ENCODE assay signal across 22 mouse cellular contexts in genomic region chr6:137795494-137795893, GRCm38 (mm10). TPM values are rescaled to one million over a fixed set of nuclear protein-coding genes. Genes with fewer than 3 reads are reported as not detected.
DNase-seq lines count a peak whose midpoint lies in the region; ATAC-seq lines count a peak whose summit lies in the region.
"Had no signal": no experiment of that assay in that cellular context is flagged by ENCODE, and none has a peak within 500 bp of the region (broad histone marks: within the 10 kb centered on the region; RNA-seq: fewer than 3 reads in every experiment).

No protein-coding gene starts in this region.

- peak; percentile 12 for DNase-seq in embryo, embryonic 10.5 days (ENCODE audit: low spot score)
- no peak for DNase-seq in embryo, embryonic 10 days (ENCODE audit: low spot score)
- no peak for DNase-seq in lung, postnatal 10 days
- no peak for DNase-seq in limb, embryonic 10.5 days (ENCODE audit: low spot score)
- peak; percentile 4 to 30 for DNase-seq in natural killer cell, adult 2 months (ENCODE audit: low spot score in 2 of 2)
- no peak for DNase-seq in thymus, postnatal 10 days (ENCODE audit: low spot score in 2 of 2)
- DNase-seq in thymus, adult 18-20 months, result no peak
- DNase-seq: adrenal gland, postnatal 10 days; cerebellum, adult 11 months; cerebellum, adult 8-10 months; cerebellum, postnatal 14 days; gastrocnemius, adult 2 months; gastrocnemius, postnatal 25 days; heart, adult 18-20 months; heart, postnatal 14 days had no signal

- no peak overlapping the region for H3K27ac ChIP-seq in lung, embryonic 16.5 days (ENCODE audit: low read length)
- H3K27ac ChIP-seq in limb, embryonic 10.5 days, result peak overlapping the region; percentile 64; the same call in 1 of the 2 replicates
- H3K27ac ChIP-seq: embryonic facial prominence, embryonic 13.5 days; forebrain, embryonic 13.5 days; gastrocnemius, adult 2 months; heart, embryonic 15.5 days; hindbrain, embryonic 10.5 days; hindbrain, embryonic 14.5 days; intestine, embryonic 15.5 days had no signal

- H3K4me3 ChIP-seq in lung, embryonic 16.5 days (ENCODE audit: low read length), result no peak overlapping the region
- no peak overlapping the region for H3K4me3 ChIP-seq in limb, embryonic 10.5 days
- H3K4me3 ChIP-seq: embryonic facial prominence, embryonic 13.5 days; forebrain, embryonic 13.5 days; gastrocnemius, adult 2 months; heart, embryonic 15.5 days; hindbrain, embryonic 10.5 days; intestine, embryonic 15.5 days had no signal

- no peaks in the 10 kb centered on the region for H3K4me1 ChIP-seq in lung, embryonic 16.5 days (replicated peaks; ENCODE audit: control insufficient read depth, insufficient read depth, low read length)
- peaks cover 39% of the 10 kb centered on the region for H3K4me1 ChIP-seq in limb, embryonic 10.5 days
- H3K4me1 ChIP-seq: embryonic facial prominence, embryonic 13.5 days; intestine, embryonic 15.5 days had no signal

- H3K9me3 ChIP-seq in lung, embryonic 16.5 days (ENCODE audit: control insufficient read depth, low read length), result peaks cover 6% of the 10 kb centered on the region; the same call in 1 of the 2 replicates
- peaks cover 4% of the 10 kb centered on the region; the same call in 1 of the 2 replicates for H3K9me3 ChIP-seq in limb, embryonic 10.5 days (replicated peaks)
- H3K9me3 ChIP-seq: intestine, embryonic 15.5 days had no signal

- no peak for ATAC-seq in lung, embryonic 16.5 days (ENCODE audit: low read depth)
- ATAC-seq: forebrain, embryonic 13.5 days; intestine, embryonic 15.5 days had no signal

- H3K36me3 ChIP-seq in lung, embryonic 16.5 days (ENCODE audit: control insufficient read depth, insufficient read depth, low read length), result peaks cover 9% of the 10 kb centered on the region
- peaks cover 33% of the 10 kb centered on the region for H3K36me3 ChIP-seq in limb, embryonic 10.5 days

- H3K4me2 ChIP-seq in lung, embryonic 16.5 days (ENCODE audit: low read depth, low read length), result no peak overlapping the region
- H3K4me2 ChIP-seq: embryonic facial prominence, embryonic 13.5 days; forebrain, embryonic 13.5 days; heart, embryonic 15.5 days; hindbrain, embryonic 14.5 days; intestine, embryonic 15.5 days had no signal

- 0 out of 2 replicates have a peak overlapping the region, but pooled peaks have one; percentile 11 for H3K9ac ChIP-seq in lung, embryonic 16.5 days (ENCODE audit: low read length)
- H3K9ac ChIP-seq: embryonic facial prominence, embryonic 13.5 days; forebrain, embryonic 13.5 days; heart, embryonic 15.5 days; hindbrain, embryonic 14.5 days; intestine, embryonic 15.5 days had no signal

- no peaks in the 10 kb centered on the region for H3K27me3 ChIP-seq in lung, embryonic 16.5 days (ENCODE audit: control insufficient read depth, insufficient read depth, low read depth, low read length)
- H3K27me3 ChIP-seq in limb, embryonic 10.5 days (ENCODE audit: low read depth, poor library complexity, severe bottlenecking), result no peaks in the 10 kb centered on the region
- H3K27me3 ChIP-seq: embryonic facial prominence, embryonic 13.5 days; forebrain, embryonic 13.5 days; heart, embryonic 15.5 days; intestine, embryonic 15.5 days had no signal

- WGBS in lung, embryonic 16.5 days, result 34% methylated on average over 2 of the region's 2 CpGs
- 27% methylated on average over 2 of the region's 2 CpGs for WGBS in limb, embryonic 10.5 days

RNA-seq across cellular contexts. Expression of gene Dera, which starts 41.1 kb away (rescaled TPM):
- polyA plus RNA-seq in lung, embryonic 16.5 days (2015; fragmentation: Nextera tagmentation; extraction: Ambion mirVana), result 65.1 and 65.9 TPM in 2 replicates
- 76.0 and 87.9 TPM in 2 replicates for polyA plus RNA-seq in limb, embryonic 10.5 days (2016; fragmentation: Nextera tagmentation; extraction: Ambion mirVana)

Comparison
In these comparisons a context has a peak if more than half of its experiments do, and no peak if none do; other contexts are left out.
1. DNase-seq: peak in embryo, embryonic 10.5 days (single experiment) and natural killer cell, adult 2 months (2 of 2); none in embryo, embryonic 10 days (single experiment), lung, postnatal 10 days (single experiment), limb, embryonic 10.5 days (single experiment), thymus, postnatal 10 days (0 of 2) and thymus, adult 18-20 months (0 of 2).